Mouse (Mus musculus) megakaryocyte progenitor cell, adult 5-6 weeks (primary cell): ENCODE measurements around the gene Gm20683. TPM values are rescaled to one million over a fixed set of nuclear protein-coding genes. Genes with fewer than 3 reads are reported as not detected.
"Not testable (repeated sequence)": the region's sequence is repeated elsewhere in the genome, so short reads cannot be mapped to it uniquely, and the experiment has no call there.

Source experiments
- ATAC-seq: replicated peaks from 2 replicates; pipeline ENCODE4 v1.8.0; 2016; ENCODE audit warnings: mild to moderate bottlenecking, moderate TSS enrichment, inconsistent platforms; ENCODE audit not compliant: poor library complexity
- total RNA-seq, 2 experiments: library from RNA; stranded (forward) in 1 of 2; stranded (reverse) in 1 of 2; fragments of 157-497, 149-512 nt in 1 of 2; fragments of 200-1000 nt in 1 of 2; gene quantifications; 2 replicates each; pipeline versions ENCODE4 v1.2.3 to v1.2.4; 2015 to 2017

Gene Gm20683
- total RNA-seq, 2 experiments from 2014 or later, result 0.17 to 0.54 TPM

DNA sequence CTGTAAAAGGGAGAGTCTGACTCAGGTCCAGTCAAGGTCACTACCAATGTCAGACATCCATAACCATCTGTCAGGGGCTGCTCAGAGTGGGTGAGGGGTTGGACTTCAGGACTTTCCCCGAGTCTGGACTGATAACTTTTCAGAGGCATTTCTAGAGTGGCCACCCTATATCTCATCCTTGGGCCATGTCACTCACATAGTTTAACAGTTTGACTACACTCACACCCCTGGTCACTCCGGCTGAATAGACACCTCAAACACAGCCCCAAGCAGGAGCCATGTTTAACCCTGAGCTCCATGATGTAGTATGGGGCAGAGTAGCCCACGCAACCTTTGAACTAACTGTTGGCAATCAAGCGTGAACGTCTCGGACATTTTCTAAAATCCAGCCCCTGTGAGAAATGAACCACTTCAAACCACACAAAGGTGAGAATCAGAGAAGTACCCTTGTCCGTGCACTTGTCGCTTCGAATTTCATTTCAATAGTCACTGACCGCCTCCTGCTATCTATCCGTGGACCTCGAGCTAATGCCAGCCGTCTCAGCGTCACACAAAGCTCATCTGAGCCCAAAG lies 32.7 kb upstream of the Gm20683 start:
- ATAC-seq, result no peak

DNA sequence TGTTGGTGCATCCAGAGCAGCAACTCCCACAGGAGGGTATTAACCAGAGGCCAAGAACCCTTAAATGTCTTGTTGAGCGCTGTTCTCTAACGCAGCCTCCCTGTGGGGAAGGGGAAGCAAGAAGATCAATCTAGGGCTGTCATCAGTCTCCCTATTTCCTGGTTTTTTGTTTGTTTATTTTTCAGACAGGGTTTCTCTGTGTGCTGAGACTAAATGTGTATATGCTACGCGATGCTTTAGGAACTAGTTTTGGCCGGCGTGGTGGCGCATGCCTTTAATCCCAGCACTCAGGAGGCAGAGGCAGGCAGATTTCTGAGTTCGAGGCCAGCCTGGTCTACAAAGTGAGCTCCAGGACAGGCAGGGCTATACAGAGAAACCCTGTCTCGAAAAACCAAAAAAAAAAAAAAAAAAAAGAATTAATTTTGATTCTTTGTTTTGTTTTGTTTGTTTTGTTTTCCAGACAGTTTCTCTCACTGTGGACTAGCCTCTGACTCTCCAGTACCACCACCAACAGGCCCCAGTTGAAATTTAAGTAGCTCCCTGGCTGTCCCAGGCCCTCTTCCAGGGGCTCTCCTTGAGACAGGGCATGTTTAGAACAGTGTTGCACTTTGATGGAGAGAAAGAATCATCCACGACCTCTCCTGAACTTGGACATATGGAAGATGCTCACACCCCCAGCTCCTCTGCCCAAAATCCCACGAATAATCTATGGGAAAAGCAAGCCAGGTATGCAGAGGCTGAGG lies 32.0 kb upstream of the Gm20683 start:
- no peak for ATAC-seq

DNA sequence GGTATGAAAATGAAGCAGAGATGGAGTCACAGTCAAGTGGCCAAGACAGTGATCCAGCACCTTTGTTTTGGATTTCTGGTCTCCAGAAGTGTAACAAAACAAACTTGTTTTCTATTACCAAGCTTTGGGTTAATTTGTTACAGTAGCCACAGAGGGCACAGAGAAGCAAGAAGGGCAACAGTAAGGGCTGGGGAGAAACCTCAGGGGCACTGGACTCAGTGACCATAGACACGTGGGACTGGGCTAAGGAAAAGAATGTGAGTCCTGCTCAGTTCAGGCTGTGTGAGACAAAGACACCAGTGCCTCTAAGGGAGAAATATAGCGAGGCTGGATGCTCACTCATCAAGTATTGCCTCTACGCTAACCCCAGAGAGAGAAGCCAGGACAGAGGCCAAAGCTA lies 31.1 kb upstream of the Gm20683 start:
- ATAC-seq, result no peak

DNA sequence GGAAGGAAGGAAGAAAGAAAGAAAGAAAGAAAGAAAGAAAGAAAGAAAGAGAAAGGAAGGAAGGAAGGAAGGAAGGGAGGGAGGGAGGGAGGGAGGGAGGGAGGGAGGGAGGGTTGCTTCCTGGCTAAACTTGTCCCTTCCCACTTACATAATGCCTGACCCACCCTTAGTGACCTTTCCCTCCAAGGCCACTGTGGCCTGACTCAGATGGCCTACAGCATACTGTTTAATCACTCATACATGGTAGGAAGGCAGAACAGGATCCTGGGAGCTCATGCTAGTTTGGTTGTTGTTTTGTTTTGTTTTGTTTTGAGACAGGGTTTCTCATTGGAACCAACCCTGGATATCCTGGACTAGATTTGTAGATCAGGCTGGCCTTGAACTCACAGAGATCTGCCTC lies 30.0 kb upstream of the Gm20683 start:
- not testable (repeated sequence) for ATAC-seq

DNA sequence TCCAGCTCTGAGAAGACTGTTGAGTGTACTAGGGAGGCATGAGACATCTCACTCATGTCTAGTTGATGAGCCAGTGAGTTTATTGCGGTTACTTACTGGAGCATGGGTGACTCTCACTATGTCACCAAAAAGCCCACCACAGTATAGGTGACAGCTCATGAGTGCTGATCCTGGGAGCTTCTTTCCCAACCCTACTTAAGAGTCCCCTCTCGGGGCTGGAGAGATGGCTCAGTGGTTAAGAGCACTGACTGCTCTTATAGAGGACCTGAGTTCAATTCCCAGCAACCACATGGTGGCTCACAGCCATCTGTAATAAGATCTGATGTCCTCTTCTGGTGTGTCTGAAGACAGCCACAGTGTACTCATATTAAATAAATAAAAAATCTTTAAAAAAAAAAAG lies 28.4 kb upstream of the Gm20683 start:
- no peak for ATAC-seq

DNA sequence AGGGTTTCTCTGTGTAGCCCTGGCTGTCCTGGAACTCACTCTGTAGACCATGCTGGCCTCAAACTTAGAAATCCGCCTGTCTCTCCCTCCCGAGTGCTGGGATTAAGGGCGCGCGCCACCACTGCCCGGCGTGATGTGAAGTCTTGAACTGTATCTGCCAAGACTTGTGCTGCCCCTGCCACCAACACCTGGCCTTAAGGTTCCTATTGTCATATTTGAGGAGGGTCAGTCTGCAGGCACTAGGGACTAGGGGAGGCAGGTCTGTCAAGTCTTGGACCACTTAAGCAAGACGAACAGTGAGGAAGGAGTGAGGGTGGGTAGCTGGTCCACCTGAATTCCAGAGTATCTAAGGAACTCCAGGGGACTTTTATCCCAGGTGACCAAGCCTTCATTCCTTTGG lies 27.9 kb upstream of the Gm20683 start:
- ATAC-seq, result no peak

DNA sequence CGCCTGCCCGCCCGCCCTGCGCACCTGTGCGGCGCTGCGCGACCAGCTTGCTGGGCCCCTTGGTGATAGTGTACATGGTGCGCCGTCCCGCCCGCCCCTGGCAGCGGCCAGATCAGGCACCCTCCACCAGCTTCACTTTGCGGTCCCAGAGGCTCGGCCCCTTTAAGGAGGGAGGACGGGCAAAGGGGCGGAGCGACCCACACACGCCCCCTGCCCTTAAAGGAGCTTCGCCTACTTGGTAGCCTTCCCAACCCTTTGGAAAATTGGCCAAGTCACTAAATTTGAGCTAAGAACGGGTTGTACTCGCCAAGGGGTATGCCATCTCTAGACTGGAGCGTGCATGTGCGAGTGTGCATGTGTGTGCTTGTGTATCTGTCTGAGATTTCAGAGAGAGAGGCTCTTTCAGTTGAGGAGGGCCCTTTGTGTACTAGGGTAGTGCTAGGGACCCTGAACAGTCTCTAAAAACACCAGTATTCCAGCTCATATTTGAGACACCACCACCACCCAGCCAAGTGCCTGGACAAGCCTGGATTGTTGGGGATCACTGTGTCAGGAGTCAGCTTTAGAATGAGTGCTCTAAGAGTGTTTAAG lies 27.1 kb upstream of the Gm20683 start, which contains the start of gene Mcrip2:
TSS of gene Mcrip2 (minus strand) at position 164 of the 591 bp plus-strand sequence.
- peak; percentile 85 for ATAC-seq

DNA sequence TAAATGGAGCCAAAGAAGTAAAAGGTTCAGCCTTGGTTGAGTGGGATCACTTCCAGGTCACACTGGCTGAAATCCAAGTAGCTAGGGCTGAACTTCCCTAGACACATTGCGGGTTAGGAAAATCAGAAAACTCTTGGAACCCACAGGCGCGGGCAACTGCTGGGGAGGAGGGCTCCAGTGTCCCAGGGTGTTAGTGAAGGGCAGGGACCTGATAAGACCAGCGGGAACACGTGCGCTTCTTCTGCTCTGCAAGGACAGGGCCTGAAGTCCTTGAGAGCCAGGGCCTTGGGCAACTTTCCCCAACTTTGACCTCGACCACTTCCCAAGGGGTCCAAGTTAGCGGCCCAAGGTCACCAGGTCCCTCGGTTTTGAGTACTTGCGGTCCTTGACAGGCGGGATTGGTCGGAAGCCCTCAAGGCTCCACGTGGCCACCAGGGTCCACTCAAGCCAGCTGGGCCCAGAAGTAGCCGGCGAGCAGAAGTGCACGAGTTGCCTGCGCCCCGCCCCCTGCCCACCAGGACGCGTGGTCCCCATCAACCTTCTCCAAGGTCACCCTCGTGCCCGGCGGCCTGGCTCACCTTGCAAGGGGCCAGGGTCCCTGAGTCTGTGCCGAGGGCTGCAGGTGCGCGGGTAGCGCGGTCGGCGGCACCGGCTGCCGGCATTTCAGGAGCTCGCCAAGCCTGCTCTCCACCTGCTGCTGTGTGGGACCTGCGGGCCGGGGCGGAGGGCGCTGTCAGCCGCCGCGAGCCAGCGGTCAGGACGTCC lies 26.5 kb upstream of the Gm20683 start:
- peak; percentile 46 for ATAC-seq

DNA sequence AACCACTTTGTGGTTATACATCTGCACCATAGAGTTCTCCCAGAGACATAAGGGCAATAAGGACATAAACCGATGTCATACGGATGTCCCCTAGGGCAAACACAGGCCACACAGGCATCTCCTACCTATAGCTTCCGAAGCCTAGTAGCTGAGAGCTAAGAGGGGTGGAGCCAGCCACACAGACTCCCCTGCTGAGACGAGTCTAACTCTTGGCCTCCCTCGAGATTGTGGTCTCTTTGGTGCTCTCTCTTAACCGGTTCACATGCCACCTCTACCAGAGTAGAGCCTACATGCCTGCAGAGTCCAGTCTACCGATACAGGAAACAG lies 25.9 kb upstream of the Gm20683 start:
- peak; percentile 66 for ATAC-seq

DNA sequence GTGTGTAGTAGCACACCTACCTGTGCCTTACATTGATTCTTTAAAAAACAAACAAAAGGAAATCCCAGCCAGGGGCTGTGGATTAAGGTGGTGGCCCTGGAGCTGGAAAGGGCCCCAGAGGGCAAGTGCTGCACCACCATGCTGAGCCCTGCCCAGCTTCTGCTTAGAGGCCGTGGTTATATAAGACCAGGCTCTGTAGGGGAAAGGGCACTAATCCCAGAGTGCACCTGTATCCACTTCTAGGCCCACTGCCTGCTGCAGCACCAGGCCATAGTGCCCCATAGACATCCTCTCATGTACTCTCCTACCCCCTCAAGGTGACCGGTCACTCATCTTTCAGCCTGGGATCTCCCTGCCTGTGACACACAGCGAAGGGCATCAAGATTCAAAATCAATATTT lies 24.6 kb upstream of the Gm20683 start:
- ATAC-seq, result no peak

DNA sequence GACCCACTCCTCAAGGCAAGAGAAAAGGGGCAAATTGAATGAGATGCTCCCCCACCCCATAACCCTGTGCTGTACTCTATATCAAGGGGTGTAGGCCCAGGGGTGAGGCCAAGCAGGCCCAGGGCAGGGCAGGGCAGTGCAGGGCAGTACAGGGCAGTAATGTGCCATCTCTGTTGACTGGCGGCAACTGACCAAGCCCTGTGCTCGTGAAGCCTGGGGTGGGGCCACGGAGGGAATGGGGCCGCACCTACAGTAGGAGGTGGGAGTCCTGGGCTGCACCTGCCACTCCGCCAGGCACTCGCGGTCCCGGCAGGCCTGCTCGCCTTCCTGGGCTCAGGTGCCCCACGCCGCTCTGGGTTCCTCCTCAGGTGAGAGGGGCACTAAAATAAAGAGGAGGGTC lies 23.7 kb upstream of the Gm20683 start:
- no peak for ATAC-seq

DNA sequence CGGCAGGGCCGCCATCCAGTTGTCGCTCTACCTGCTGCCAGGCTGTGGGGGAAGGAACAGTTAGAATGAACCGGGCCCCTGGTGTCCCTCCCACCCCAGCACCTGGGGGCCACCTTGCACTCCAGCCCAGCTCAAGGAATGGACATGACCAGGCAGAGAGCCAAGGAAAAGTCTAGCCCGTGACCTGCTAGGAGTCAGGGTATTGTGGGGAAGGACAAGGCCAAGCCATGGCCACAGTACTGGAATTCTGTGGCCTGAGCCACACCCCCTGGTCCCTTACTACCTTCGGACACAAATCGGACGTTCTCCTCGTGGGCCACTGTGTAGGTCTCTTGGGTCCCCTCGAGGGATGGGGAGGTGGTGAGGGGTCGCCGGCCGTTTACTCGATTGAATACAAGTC lies 22.7 kb upstream of the Gm20683 start:
- ATAC-seq, result no peak

DNA sequence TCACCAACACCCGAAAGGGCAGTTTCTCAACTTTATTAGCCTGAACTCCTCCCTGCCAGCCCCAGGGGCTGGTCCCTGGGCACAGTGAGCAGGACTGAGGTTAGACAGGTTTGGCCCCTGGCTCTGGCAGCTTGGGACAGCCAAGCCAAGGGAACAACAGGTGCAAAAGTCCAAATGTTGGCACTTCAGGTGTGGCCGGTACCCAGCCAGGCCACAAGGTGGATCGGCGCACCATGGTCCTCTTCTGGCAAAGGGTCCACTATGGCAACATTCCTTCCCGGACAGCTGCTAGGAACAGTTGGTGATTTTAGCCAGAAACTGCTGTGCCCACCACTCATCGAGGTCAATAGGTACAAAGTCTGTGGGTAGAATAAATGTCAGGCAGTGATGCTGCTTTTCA lies 22.1 kb upstream of the Gm20683 start:
- no peak for ATAC-seq

DNA sequence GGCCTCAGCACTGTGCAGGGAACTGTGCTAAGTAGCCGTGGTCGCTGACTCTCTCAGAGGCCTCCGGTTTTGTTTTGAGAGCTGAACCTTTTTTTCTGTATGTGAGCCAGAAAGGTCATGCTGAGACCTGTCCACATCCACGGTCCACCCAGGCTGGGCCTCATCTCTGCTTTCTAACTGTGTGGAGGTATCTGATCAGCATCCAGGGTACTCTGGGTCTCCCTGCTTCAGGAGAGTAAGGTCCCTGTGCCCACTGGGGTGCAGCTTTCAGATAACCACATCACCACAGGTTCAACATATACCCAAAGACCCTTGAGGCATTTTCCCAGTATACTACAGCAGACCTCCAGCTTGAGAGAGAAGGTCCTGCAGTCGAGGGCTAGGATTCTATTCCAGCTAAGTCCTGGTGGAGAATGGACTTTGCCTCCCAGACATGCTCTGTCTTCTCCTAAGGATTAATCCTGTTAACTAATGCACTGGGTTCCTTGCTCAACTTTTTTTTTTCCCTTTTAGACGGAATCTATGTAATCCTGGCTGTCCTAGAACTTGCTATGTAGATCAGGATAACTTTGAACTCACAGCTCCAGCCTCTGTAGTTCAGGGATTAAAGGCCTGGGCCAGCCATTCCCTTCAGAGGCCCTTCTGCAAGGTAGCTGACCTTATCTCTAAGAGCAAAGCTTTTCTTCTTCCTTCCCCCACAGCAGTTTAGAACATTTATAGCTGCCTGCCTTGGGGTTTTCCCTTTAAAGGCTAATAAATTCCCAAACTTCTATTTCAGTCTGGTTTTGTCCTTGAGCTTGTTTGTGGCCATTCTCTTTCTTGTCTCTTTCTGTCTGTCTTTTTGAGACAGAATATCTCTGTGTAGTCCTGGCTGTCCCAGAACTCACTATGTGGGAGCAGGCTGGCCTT lies 20.4 kb upstream of the Gm20683 start:
- ATAC-seq, result no peak

DNA sequence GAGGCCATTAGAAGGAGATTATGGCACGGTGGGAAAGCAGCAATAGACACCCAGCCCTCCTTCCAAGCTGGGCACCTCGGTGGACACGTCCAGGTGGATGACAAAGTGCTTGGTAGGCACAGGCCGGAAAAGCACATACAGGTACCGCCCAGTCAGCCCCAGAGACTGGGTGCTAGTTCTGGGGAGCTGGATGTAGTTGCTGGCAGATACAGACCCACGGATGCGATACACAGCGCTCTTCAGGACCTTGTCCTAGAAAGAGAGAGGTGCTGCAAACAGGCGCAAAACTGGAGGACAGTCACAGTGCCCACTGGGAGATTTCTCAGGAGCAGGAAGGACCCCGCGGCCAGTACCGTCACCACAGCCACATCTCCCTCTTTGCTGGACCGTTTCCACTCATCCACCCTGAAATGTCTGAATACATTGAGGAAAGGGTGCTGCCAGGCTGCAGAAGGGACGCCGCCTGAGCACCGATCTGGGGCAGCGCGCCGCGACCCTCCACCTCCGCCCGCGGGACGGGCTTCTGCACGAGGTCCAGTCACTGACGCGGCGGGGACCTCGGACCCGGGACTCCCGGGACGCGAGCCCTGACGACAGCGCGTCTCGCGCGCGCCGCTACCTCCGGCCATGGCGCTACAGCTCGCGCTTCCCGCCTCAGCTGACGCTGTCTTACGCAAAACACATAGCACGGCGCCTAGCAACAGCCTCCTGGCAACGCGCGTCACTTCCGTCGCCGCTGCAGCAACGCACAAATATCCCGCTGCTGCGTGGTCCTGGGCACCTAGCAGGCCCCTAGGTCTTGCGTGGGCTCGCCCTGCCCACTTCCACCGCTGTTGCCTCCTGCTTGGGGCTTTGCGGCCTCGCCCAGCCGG lies 19.5 kb upstream of the Gm20683 start, which contains the start of gene Wdr90:
TSS of gene Wdr90 (minus strand) at position 670 of the 872 bp plus-strand sequence.
- ATAC-seq, result peak; percentile 96

DNA sequence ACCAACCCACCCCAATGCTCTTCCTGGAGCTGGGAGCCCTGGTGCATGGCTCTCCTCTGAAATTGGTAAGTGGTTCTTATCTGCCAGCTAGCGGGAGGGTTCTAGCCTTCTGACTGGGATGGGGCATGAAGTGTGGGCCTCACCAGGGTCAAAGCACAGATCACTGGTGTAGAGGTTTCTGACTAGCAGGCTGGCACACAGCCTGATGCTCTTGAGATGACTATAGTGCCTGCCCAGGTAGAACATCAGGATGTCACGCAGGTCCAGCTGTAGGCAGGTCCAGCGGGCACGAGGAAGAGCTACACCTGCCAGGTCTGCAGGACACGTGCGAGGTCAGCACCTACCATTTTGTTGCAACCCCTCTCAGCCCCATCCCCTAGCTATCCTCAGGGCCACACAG lies 18.7 kb upstream of the Gm20683 start:
- no peak for ATAC-seq

DNA sequence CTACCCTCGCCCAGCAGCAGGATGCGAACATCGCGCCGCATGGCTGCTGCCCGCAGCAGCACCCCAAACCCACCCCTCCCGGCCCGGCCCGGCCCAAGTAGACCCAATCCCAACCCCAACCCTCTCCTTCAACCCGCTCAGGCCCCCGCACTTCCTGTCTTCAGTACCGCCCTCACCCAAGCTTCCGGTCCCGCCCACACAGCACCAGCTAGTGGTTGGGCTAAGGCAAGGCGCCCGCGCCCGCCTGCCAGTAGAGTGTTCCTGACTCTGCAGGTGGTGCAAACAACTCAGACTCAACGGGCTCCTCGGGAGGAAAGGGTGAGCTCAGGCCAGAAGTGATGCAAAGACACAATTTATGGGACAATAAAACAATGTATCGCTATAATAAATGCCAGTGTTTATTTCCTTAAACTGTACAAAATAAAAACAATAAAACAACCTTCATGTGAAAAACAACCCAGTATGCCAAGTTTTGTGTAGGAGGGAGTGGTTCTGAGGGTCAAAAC lies 2.9 kb upstream of the Gm20683 start, which contains the start of gene Rhot2:
TSS of gene Rhot2 (minus strand) at position 456 of the 506 bp plus-strand sequence.
- peak; percentile 97 for ATAC-seq

DNA sequence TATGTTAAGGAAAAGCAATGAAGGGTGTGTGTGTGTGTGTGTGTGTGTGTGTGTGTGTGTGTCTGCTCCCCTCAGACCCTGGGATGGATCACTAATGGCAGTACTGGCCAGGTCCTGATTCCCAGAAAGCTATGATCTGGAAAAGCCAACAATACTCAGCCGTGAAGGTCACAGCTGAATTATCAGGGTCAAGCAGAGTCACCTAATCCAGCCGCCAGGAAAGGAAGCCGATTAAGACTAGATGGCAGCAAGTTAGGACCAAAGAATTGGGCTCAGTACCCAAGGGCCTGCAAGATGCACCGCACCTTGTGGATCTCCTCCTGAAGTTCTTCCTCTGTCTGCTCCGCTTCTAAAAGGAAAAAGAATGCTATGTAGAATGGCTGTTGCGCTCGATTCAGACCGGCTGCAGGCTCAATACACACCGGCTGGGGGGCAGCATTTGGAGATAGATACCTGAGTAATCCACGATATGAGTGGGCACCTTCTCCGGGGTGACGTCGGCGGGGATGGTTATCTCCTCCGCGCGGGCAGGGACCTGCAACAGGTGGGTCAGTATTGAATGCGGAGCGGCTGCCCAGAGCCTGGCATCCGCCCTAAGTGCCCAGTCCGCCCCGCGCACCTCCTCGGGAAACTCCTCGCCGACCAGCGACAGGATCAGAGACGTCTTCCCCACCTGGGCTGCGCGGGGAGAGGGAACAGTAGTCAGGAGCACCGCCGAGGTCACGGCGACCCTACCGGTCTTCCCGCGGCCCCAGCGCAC lies 2.3 kb upstream of the Gm20683 start:
- ATAC-seq, result peak; percentile 8; the same call in 1 of the 2 replicates

DNA sequence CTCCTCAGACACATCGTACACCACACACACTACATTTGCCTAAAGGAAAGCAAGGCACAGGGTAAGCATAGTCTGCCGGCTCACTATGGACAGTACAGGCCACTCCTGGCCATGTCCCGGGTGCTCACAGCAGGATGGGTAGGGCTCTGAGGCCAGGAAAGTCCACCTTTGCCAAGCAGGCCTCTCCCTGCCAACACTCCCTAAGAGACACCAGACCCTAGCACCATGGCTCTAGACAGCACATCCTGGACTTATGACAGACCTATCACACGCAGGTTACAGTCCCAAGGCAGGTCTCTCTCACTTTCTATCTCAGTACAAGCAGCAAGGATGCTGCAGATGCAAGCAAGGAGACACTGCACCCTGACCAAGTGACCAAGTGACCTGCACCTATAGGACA lies 1.6 kb upstream of the Gm20683 start:
- no peak for ATAC-seq
